Mouse (Mus musculus) forebrain, embryonic 16.5 days (tissue): ENCODE measurements around the gene Pih1d1. TPM values are rescaled to one million over a fixed set of nuclear protein-coding genes. Genes with fewer than 3 reads are reported as not detected.
"Not testable (repeated sequence)": the region's sequence is repeated elsewhere in the genome, so short reads cannot be mapped to it uniquely, and the experiment has no call there.

Experiments used
- ATAC-seq: fragments of 200-750 bp; cut with Nextera tagmentation; 2 replicates; pipeline ENCODE4 v1.8.0; 2017; ENCODE audit warnings: mild to moderate bottlenecking, moderate library complexity
- H3K27ac ChIP-seq: fragments of 300-500 bp; sonication (generic); 2 replicates; pipeline ENCODE4 v1.5.1; 2014; ENCODE audit warnings: low read length, control low read depth
- H3K27me3 ChIP-seq: fragments of 300-500 bp; sonication (generic); replicated peaks from 2 replicates; pipeline ENCODE4 v1.6.1; 2014; ENCODE audit warnings: low read length; ENCODE audit not compliant: control insufficient read depth, insufficient read depth
- H3K36me3 ChIP-seq: fragments of 300-500 bp; sonication (generic); 2 replicates; pipeline ENCODE4 v1.6.1; 2014; ENCODE audit not compliant: control insufficient read depth, insufficient read depth
- H3K4me1 ChIP-seq: fragments of 300-500 bp; sonication (generic); replicated peaks from 2 replicates; pipeline ENCODE4 v1.6.1; 2014; ENCODE audit warnings: low read length; ENCODE audit not compliant: control insufficient read depth, insufficient read depth
- H3K4me2 ChIP-seq: fragments of 300-500 bp; sonication (generic); 2 replicates; pipeline ENCODE4 v1.6.1; 2014; ENCODE audit warnings: mild to moderate bottlenecking, low read length, control low read depth
- H3K4me3 ChIP-seq: fragments of 300-500 bp; sonication (generic); replicated peaks from 2 replicates; pipeline ENCODE4 v1.5.1; 2014; ENCODE audit warnings: mild to moderate bottlenecking, low read length, control low read depth
- H3K9ac ChIP-seq: fragments of 300-500 bp; sonication (generic); replicated peaks from 2 replicates; pipeline ENCODE4 v1.6.1; 2014; ENCODE audit warnings: low read depth, low read length, control low read depth
- H3K9me3 ChIP-seq: fragments of 300-500 bp; sonication (generic); 2 replicates; pipeline ENCODE4 v1.6.1; 2016; ENCODE audit warnings: low read length; ENCODE audit not compliant: control insufficient read depth
- WGBS: fragments of 180-500 bp; shearing (Covaris S2); extraction: QIAGEN DNeasy Blood & Tissue Kit; methylation state at CpG from one replicate; pipeline ENCODE4 v1.1.7; 2014; 5-methylcytosine and 5-hydroxymethylcytosine counted together
- polyA plus RNA-seq: library from polyadenylated mRNA; unstranded; fragments of >200 nt; fragmentation: Nextera tagmentation; extraction: Ambion mirVana; gene quantifications from 2 replicates; pipeline ENCODE4 v1.2.1, GENCODE M21; 2015

The Pih1d1 gene
- polyA plus RNA-seq, 1 experiment from 2014 or later = 90.2 TPM

GRCm38 (mm10) chr7:45125144-45125600, 28.9 kb upstream of the Pih1d1 start:
- H3K9ac ChIP-seq = no peak overlapping the region

GRCm38 (mm10) chr7:45125649-45126048, 28.5 kb upstream of the Pih1d1 start:
- not testable (repeated sequence) for H3K4me3 ChIP-seq, H3K27ac ChIP-seq, H3K9ac ChIP-seq, H3K9me3 ChIP-seq, H3K4me2 ChIP-seq, H3K27me3 ChIP-seq, ATAC-seq
- H3K4me1 ChIP-seq = peaks cover 48% of the 10 kb centered on the region
- H3K36me3 ChIP-seq = peaks cover 31% of the 10 kb centered on the region
- 56% methylated on average over 5 of the region's 5 CpGs for WGBS

More at GRCm38 (mm10) chr7:45125144-45125600, 28.9 kb upstream of the Pih1d1 start:
- ATAC-seq = no peak
- H3K27me3 ChIP-seq = no peaks in the 10 kb centered on the region
- 20% methylated on average over 7 of the region's 7 CpGs for WGBS
- peaks cover 33% of the 10 kb centered on the region for H3K36me3 ChIP-seq
- H3K4me3 ChIP-seq = no peak overlapping the region
- H3K27ac ChIP-seq = peak overlapping the region; percentile 89
- no peaks in the 10 kb centered on the region for H3K9me3 ChIP-seq
- H3K4me2 ChIP-seq = peak overlapping the region; percentile 63; the same call in 1 of the 2 replicates
- H3K4me1 ChIP-seq = peaks cover 48% of the 10 kb centered on the region

GRCm38 (mm10) chr7:45126147-45126843, 27.8 kb upstream of the Pih1d1 start:
- H3K9ac ChIP-seq = peak overlapping the region; percentile 100
- H3K27me3 ChIP-seq = no peaks in the 10 kb centered on the region
- peak overlapping the region; percentile 87; the same call in 1 of the 2 replicates for H3K4me3 ChIP-seq
- H3K4me1 ChIP-seq = peaks cover 48% of the 10 kb centered on the region
- peak overlapping the region; percentile 83; the same call in 1 of the 2 replicates for H3K4me2 ChIP-seq
- WGBS = 76% methylated on average over 17 of the region's 17 CpGs
- H3K27ac ChIP-seq = 0 out of 2 replicates have a peak overlapping the region, but pooled peaks have one; percentile 1
- peaks cover 24% of the 10 kb centered on the region for H3K36me3 ChIP-seq
- no peak for ATAC-seq
- H3K9me3 ChIP-seq = no peaks in the 10 kb centered on the region

- Histone ChIP-seq H3K36me3 (peaks cover 16% of the 10 kb centered on the region), H3K9me3 (no peaks in the 10 kb centered on the region), H3K27ac (peak overlapping the region; percentile 35), H3K4me3 (peak overlapping the region; percentile 87), H3K9ac (peak overlapping the region; percentile 100), H3K27me3 (no peaks in the 10 kb centered on the region), H3K4me2 (peak overlapping the region; percentile 83), H3K4me1 (peaks cover 44% of the 10 kb centered on the region)
- WGBS = 43% methylated on average over 21 of the region's 21 CpGs
- no peak for ATAC-seq
These were observed 27.0 kb upstream of the Pih1d1 start for GRCm38 (mm10) chr7:45126844-45127699.

- Histone ChIP-seq H3K27me3 (no peaks in the 10 kb centered on the region), H3K27ac (peak overlapping the region; percentile 86), H3K36me3 (peaks cover 15% of the 10 kb centered on the region), H3K4me2 (peak overlapping the region; percentile 83), H3K9me3 (no peaks in the 10 kb centered on the region), H3K4me3 (peak overlapping the region; percentile 87), H3K4me1 (peaks cover 38% of the 10 kb centered on the region), H3K9ac (peak overlapping the region; percentile 100)
- under 1% methylated on average over 6 of the region's 6 CpGs for WGBS
- ATAC-seq = no peak
These were observed 26.3 kb upstream of the Pih1d1 start for GRCm38 (mm10) chr7:45127700-45128224.

- ATAC-seq = peak; percentile 93
- no peaks in the 10 kb centered on the region for H3K9me3 ChIP-seq
- peak within 1 kb of the TSS; percentile 96 for H3K27ac ChIP-seq
- WGBS = under 1% methylated on average over 48 of the region's 48 CpGs
- peak within 1 kb of the TSS; percentile 87 for H3K4me3 ChIP-seq
- H3K4me2 ChIP-seq = peak within 1 kb of the TSS; percentile 83
- H3K4me1 ChIP-seq = peaks cover 31% of the 10 kb centered on the region
- peaks cover 15% of the 10 kb centered on the region for H3K36me3 ChIP-seq
- H3K9ac ChIP-seq = peak within 1 kb of the TSS; percentile 100
- no peaks in the 10 kb centered on the region for H3K27me3 ChIP-seq
These were observed 25.4 kb upstream of the Pih1d1 start, which contains the start of gene Rpl13a for GRCm38 (mm10) chr7:45128624-45129246. TSS of gene Rpl13a (minus strand) at chr7:45128761.

GRCm38 (mm10) chr7:45129318-45129717, 24.8 kb upstream of the Pih1d1 start:
- Histone ChIP-seq H3K4me3 (peak overlapping the region; percentile 63), H3K4me2 (peak overlapping the region; percentile 80), H3K27ac (peak overlapping the region; percentile 96), H3K36me3 (peaks cover 15% of the 10 kb centered on the region), H3K9me3 (no peaks in the 10 kb centered on the region), H3K4me1 (peaks cover 31% of the 10 kb centered on the region), H3K9ac (peak overlapping the region; percentile 88), H3K27me3 (no peaks in the 10 kb centered on the region)
- ATAC-seq = no peak
- 1% methylated on average over 17 of the region's 17 CpGs for WGBS

- WGBS = 66% methylated on average over 15 of the region's 15 CpGs
- Histone ChIP-seq H3K27me3 (peaks cover 2% of the 10 kb centered on the region; the same call in 1 of the 2 replicates), H3K4me1 (peaks cover 26% of the 10 kb centered on the region), H3K27ac (peak overlapping the region; percentile 96), H3K36me3 (peaks cover 15% of the 10 kb centered on the region), H3K4me2 (peak overlapping the region; percentile 80), H3K9ac (peak overlapping the region; percentile 88), H3K9me3 (no peaks in the 10 kb centered on the region), H3K4me3 (peak overlapping the region; percentile 63)
- ATAC-seq = no peak
These were observed 24.2 kb upstream of the Pih1d1 start for GRCm38 (mm10) chr7:45129776-45130512.
